Mouse (Mus musculus) intestine, postnatal 0 days (tissue): ENCODE measurements around the gene Dlst. TPM values are rescaled to one million over a fixed set of nuclear protein-coding genes. Genes with fewer than 3 reads are reported as not detected.
A peak's percentile ranks its signal among the peaks of the same experiment; 100 is the strongest.

Experiments used
- ATAC-seq: fragments of 200-750 bp; cut with Nextera tagmentation; 2 replicates; pipeline ENCODE4 v1.8.0; 2017; ENCODE audit warnings: mild to moderate bottlenecking, moderate TSS enrichment, moderate library complexity
- H3K27ac ChIP-seq: fragments of 300-500 bp; sonication (generic); 2 replicates; pipeline ENCODE4 v1.5.1; 2014; ENCODE audit warnings: mild to moderate bottlenecking, low read depth, low read length, moderate library complexity
- H3K27me3 ChIP-seq: fragments of 300-500 bp; sonication (generic); replicated peaks from 2 replicates; pipeline ENCODE4 v1.6.1; 2014; ENCODE audit warnings: low read length, mixed read lengths; ENCODE audit not compliant: control insufficient read depth, insufficient read depth
- H3K36me3 ChIP-seq: fragments of 300-500 bp; sonication (generic); 2 replicates; pipeline ENCODE4 v1.6.1; 2014; ENCODE audit warnings: mild to moderate bottlenecking, moderate library complexity; ENCODE audit not compliant: control insufficient read depth, insufficient read depth
- H3K4me1 ChIP-seq: fragments of 300-500 bp; sonication (generic); replicated peaks from 2 replicates; pipeline ENCODE4 v1.6.1; 2014; ENCODE audit warnings: antibody characterized with exemption, low read length, mixed read lengths; ENCODE audit not compliant: control insufficient read depth, insufficient read depth
- H3K4me2 ChIP-seq: fragments of 300-500 bp; sonication (generic); replicated peaks from 2 replicates; pipeline ENCODE4 v1.6.1; 2014; ENCODE audit warnings: low read depth, mild to moderate bottlenecking, moderate library complexity
- H3K4me3 ChIP-seq: fragments of 300-500 bp; sonication (generic); 2 replicates; pipeline ENCODE4 v1.5.1; 2014; ENCODE audit warnings: low read depth, low read length
- H3K9ac ChIP-seq: fragments of 300-500 bp; sonication (generic); 2 replicates; pipeline ENCODE4 v1.6.1; 2014; ENCODE audit warnings: mild to moderate bottlenecking, low read depth, low read length
- H3K9me3 ChIP-seq: fragments of 300-500 bp; sonication (generic); 2 replicates; pipeline ENCODE4 v1.6.1; 2016; ENCODE audit warnings: mixed run types; ENCODE audit not compliant: control insufficient read depth
- CTCF ChIP-seq: sonication (generic); IDR thresholded peaks from 2 replicates; pipeline ENCODE4 v1.5.1; 2016; ENCODE audit warnings: low read depth, mild to moderate bottlenecking, control low read depth, antibody characterized with exemption, moderate library complexity
- WGBS: fragments of 180-500 bp; shearing (Covaris S2); extraction: QIAGEN DNeasy Blood & Tissue Kit; methylation state at CpG from one replicate; pipeline ENCODE4 v1.1.7; 2014; 5-methylcytosine and 5-hydroxymethylcytosine counted together
- polyA plus RNA-seq: library from polyadenylated mRNA; unstranded; fragments of >200 nt; fragmentation: Nextera tagmentation; extraction: Ambion mirVana; gene quantifications from 2 replicates; pipeline ENCODE4 v1.2.1, GENCODE M21; 2015

Dlst gene
- polyA plus RNA-seq, 1 experiment from 2014 or later: 119 TPM

DNA sequence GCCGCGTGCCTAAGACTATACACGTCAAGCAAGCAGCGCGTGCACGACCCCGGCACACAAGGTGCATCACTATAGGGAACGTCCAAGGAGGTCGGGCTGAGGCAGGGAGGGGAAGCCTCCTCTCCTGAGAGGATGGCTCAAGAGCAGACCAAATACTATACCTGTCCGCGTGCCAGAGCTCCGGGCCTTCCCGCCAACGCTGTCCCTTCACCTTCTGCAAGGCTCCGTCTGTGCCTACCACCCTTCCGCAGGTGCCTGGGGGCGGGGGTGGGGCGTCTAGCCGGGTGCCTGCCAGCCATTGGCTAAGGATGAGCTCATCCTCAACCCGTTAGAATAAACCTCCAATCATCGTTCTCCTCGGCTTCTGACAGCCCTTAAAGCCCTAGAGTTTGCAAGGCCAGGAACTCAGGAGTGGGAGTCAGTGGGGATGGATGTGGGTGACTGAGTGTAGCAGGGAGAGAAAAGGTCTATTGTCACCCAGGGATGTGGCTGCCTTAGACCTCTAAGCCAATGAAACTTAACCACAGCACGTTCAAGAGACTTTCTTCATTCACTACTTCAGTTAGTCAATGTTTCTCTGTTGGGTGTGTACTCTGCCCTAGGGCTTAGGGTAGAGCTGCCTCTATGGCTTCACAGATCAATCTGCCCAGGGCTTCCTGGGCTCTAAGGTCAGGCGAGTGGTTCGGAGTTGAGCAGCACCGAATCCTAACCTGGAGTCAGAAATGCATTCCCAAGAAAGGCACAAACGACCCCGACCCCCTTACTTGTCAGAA is 40.6 kb downstream of the Dlst start, which contains the start of gene Rps6kl1:
TSS of gene Rps6kl1 (minus strand) at position 263 of the 773 bp plus-strand sequence.
- Histone ChIP-seq H3K4me3 (peak within 1 kb of the TSS; percentile 24), H3K4me1 (no peaks in the 10 kb centered on the region), H3K9ac (no peak within 1 kb of the TSS), H3K4me2 (peak within 1 kb of the TSS; percentile 62), H3K36me3 (no peaks in the 10 kb centered on the region), H3K9me3 (no peaks in the 10 kb centered on the region), H3K27ac (no peak within 1 kb of the TSS), H3K27me3 (no peaks in the 10 kb centered on the region)
- WGBS: 16% methylated on average over 28 of the region's 28 CpGs
- TF ChIP-seq CTCF: no peak
- peak; percentile 64 for ATAC-seq

DNA sequence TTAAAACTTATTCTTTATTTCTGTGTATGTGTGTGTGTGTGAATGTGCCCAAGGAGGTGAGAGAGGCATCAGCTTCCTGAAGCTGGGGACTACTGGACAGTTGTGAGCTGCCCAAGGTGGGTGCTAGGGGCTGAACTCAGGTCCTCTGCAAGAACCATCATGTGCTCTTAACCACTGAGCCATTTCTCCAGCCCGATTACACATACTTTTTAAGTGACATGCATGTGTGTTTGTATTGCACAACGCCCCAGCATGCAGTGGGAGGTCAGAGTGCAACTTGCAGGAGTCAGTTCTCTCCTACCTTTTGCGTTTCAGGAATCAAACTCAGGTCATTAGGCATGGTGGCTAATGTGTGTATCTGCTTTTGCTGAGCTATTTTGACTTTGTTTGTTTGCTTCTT is 42.4 kb downstream of the Dlst start:
- Histone ChIP-seq H3K36me3 (no peaks in the 10 kb centered on the region), H3K27me3 (no peaks in the 10 kb centered on the region), H3K4me2 (no peak overlapping the region), H3K4me1 (no peaks in the 10 kb centered on the region), H3K9ac (no peak overlapping the region), H3K4me3 (no peak overlapping the region), H3K9me3 (no peaks in the 10 kb centered on the region), H3K27ac (no peak overlapping the region)
- WGBS: 32% methylated on average over 3 of the region's 3 CpGs
- no peak for TF ChIP-seq CTCF
- peak; percentile 58 for ATAC-seq

DNA sequence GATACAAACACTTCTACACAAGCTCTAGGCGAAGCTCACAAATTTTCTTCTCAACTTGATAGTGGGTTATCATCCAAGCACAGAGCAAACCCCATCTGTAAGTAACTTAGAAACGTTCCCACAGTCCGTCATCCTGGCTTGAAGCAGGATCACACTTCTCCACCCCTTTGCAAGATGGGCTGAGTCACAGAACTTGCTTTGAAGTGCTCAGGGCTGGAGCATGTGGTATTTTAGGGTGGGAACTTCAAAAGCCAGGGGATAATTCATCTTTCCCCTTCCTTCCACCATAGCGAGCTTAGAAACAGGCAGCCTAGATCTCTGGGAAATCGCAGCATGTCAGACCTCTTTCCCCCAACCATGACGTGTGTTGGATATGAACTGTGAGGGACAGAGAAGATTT is 45.7 kb downstream of the Dlst start:
- Histone ChIP-seq H3K4me2 (no peak overlapping the region), H3K4me3 (no peak overlapping the region), H3K9me3 (no peaks in the 10 kb centered on the region), H3K4me1 (no peaks in the 10 kb centered on the region), H3K27me3 (no peaks in the 10 kb centered on the region), H3K36me3 (no peaks in the 10 kb centered on the region), H3K27ac (no peak overlapping the region), H3K9ac (no peak overlapping the region)
- 33% methylated on average over 6 of the region's 6 CpGs for WGBS
- TF ChIP-seq CTCF: no peak
- no peak for ATAC-seq

DNA sequence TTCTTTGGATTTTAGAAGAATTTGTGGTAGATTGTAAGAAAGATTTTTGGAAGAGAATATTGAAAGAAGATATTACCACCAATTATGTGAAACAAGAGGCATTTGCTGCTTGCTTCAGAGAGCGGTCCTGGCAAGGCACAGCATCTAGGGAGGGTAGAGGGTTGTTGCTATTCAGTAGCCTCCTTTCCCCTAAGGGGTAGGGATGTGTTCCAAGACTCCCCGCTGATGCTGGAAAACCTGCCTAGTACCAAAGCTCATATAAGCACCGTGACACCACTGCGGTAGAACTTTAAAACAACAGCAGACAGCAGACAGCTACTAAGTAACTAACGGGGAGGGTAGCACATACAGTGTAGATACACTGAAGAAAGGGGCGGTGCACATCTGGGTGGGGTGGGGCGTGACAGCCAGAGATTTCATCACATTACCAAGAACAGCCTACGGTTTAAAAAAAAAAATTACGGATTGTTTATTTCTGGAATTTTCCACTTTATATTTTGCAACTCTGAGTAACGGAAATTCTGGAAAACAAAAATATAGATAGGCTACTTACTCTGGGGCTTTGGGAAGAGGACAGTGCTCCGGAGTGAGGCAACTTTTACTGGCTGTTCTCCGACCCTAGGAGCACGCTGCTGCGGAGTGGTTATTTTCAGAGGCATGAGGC is 47.3 kb downstream of the Dlst start:
- no peak for ATAC-seq
- H3K4me1 ChIP-seq: no peaks in the 10 kb centered on the region
- TF ChIP-seq CTCF: no peak
- 82% methylated on average over 14 of the region's 14 CpGs for WGBS
- no peak overlapping the region for H3K27ac ChIP-seq
- H3K27me3 ChIP-seq: no peaks in the 10 kb centered on the region
- H3K4me2 ChIP-seq: no peak overlapping the region
- H3K4me3 ChIP-seq: no peak overlapping the region
- no peaks in the 10 kb centered on the region for H3K36me3 ChIP-seq
- no peaks in the 10 kb centered on the region for H3K9me3 ChIP-seq
- H3K9ac ChIP-seq: no peak overlapping the region

GRCm38 (mm10) chr12:85158801-85159200 is 48.2 kb downstream of the Dlst start:
- Histone ChIP-seq H3K27ac (no peak overlapping the region), H3K27me3 (no peaks in the 10 kb centered on the region), H3K9ac (no peak overlapping the region), H3K4me1 (no peaks in the 10 kb centered on the region), H3K36me3 (no peaks in the 10 kb centered on the region), H3K4me3 (no peak overlapping the region), H3K9me3 (no peaks in the 10 kb centered on the region), H3K4me2 (no peak overlapping the region)
- peak; percentile 16; the same call in 1 of the 2 replicates for ATAC-seq
- 76% methylated on average over 8 of the region's 8 CpGs for WGBS
- no peak for TF ChIP-seq CTCF

DNA sequence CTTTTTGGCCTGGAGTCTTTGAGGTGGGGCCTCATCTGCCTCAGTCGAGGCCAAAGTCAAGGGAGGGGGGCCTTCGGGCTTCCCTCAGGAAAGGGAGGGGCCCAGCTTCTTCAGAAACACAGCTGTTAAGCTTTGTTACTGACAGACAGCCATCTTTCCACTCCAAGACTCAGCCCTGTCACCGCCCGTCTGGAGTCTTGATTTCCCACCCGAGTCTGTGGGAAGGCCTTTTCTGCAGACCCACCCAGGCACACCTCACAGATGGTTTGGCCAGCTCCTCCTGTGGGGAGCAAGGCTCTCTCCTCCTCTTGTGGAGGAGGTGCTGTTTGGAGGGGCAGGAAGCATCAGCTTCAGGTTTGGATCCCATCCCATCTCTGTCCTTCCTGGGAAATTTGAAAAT is 49.0 kb downstream of the Dlst start:
- H3K27ac ChIP-seq: no peak overlapping the region
- no peak overlapping the region for H3K9ac ChIP-seq
- 59% methylated on average over 5 of the region's 5 CpGs for WGBS
- no peaks in the 10 kb centered on the region for H3K4me1 ChIP-seq
- H3K9me3 ChIP-seq: no peaks in the 10 kb centered on the region
- no peak overlapping the region for H3K4me2 ChIP-seq
- no peak for ATAC-seq
- no peaks in the 10 kb centered on the region for H3K27me3 ChIP-seq
- H3K36me3 ChIP-seq: no peaks in the 10 kb centered on the region
- TF ChIP-seq CTCF: no peak
- no peak overlapping the region for H3K4me3 ChIP-seq
